Mouse (Mus musculus): ENCODE data around the gene Cfap73.

Gene Cfap73

GRCm38 (mm10) chr5:120605241-120605661 is 28.8 kb downstream of the Cfap73 start:
- H3K36me3 ChIP-seq (ENCODE audit: insufficient read depth, low read length): peaks cover 32% of the 10 kb centered on the region
- peak overlapping the region; percentile 72 for H3K4me3 ChIP-seq (replicated peaks; ENCODE audit: low read length)
- peaks cover 77% of the 10 kb centered on the region for H3K4me1 ChIP-seq (replicated peaks; ENCODE audit: low read depth, low read length)
- TF ChIP-seq POU5F1 (IDR thresholded peaks at IDR 0.05; ENCODE audit: borderline replicate concordance, low read length) (no peak), NANOG (IDR thresholded peaks at IDR 0.05; ENCODE audit: borderline replicate concordance, low read length) (no peak), CTCF (conservative IDR thresholded peaks at IDR 0.05; ENCODE audit: low read length) (no peak)
- H3K9me3 ChIP-seq (ENCODE audit: low read length): no peaks in the 10 kb centered on the region
- no peaks in the 10 kb centered on the region for H3K27me3 ChIP-seq (ENCODE audit: insufficient read depth, low read length)

- TF ChIP-seq CTCF (conservative IDR thresholded peaks at IDR 0.05; ENCODE audit: low read length) (peak; percentile 68), POU5F1 (IDR thresholded peaks at IDR 0.05; ENCODE audit: borderline replicate concordance, low read length) (no peak)
- H3K4me3 ChIP-seq (replicated peaks; ENCODE audit: low read length): peak overlapping the region; percentile 72
- H3K9me3 ChIP-seq (ENCODE audit: low read length): no peaks in the 10 kb centered on the region
- peaks cover 28% of the 10 kb centered on the region for H3K36me3 ChIP-seq (ENCODE audit: insufficient read depth, low read length)
- H3K27me3 ChIP-seq (ENCODE audit: insufficient read depth, low read length): no peaks in the 10 kb centered on the region
- peaks cover 73% of the 10 kb centered on the region for H3K4me1 ChIP-seq (replicated peaks; ENCODE audit: low read depth, low read length)
Observed at GRCm38 (mm10) chr5:120604839-120605238, 29.2 kb downstream of the Cfap73 start.

DNA sequence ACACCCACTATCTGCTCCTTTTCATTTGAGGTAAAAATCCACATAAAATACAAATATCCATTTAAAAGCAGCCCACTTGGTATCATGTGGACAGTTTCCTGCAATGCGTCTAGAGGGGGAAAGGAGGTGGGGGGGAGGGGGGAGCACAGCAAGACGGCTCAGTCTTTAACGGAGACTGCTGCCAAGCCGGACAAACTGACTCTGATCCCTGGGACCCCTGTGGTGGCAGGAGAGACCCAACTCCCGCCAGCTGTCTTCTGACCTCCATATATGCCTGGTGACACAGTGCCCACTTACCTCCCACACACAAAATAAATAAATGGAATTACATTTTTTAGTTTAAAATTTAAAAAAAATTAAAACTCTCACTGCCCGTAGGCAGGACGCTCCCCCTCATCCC is 30.5 kb downstream of the Cfap73 start:
- no peak for TF ChIP-seq POU5F1 (IDR thresholded peaks at IDR 0.05; ENCODE audit: borderline replicate concordance, low read length)
- Histone ChIP-seq H3K27me3 (ENCODE audit: insufficient read depth, low read length) (no peaks in the 10 kb centered on the region), H3K36me3 (ENCODE audit: insufficient read depth, low read length) (peaks cover 14% of the 10 kb centered on the region), H3K9me3 (ENCODE audit: low read length) (no peaks in the 10 kb centered on the region), H3K4me1 (replicated peaks; ENCODE audit: low read depth, low read length) (peaks cover 61% of the 10 kb centered on the region), H3K4me3 (replicated peaks; ENCODE audit: low read length) (no peak overlapping the region)

GRCm38 (mm10) chr5:120602210-120602609 is 31.8 kb downstream of the Cfap73 start:
- Histone ChIP-seq H3K36me3 (ENCODE audit: insufficient read depth, low read length) (peaks cover 8% of the 10 kb centered on the region; the same call in 1 of the 2 replicates), H3K4me3 (replicated peaks; ENCODE audit: low read length) (no peak overlapping the region), H3K4me1 (replicated peaks; ENCODE audit: low read depth, low read length) (peaks cover 48% of the 10 kb centered on the region), H3K9me3 (ENCODE audit: low read length) (no peaks in the 10 kb centered on the region), H3K27me3 (ENCODE audit: insufficient read depth, low read length) (no peaks in the 10 kb centered on the region)
- no peak for TF ChIP-seq POU5F1 (IDR thresholded peaks at IDR 0.05; ENCODE audit: borderline replicate concordance, low read length)
- TF ChIP-seq NANOG (IDR thresholded peaks at IDR 0.05; ENCODE audit: borderline replicate concordance, low read length): no peak
- no peak for TF ChIP-seq CTCF (conservative IDR thresholded peaks at IDR 0.05; ENCODE audit: low read length)

DNA sequence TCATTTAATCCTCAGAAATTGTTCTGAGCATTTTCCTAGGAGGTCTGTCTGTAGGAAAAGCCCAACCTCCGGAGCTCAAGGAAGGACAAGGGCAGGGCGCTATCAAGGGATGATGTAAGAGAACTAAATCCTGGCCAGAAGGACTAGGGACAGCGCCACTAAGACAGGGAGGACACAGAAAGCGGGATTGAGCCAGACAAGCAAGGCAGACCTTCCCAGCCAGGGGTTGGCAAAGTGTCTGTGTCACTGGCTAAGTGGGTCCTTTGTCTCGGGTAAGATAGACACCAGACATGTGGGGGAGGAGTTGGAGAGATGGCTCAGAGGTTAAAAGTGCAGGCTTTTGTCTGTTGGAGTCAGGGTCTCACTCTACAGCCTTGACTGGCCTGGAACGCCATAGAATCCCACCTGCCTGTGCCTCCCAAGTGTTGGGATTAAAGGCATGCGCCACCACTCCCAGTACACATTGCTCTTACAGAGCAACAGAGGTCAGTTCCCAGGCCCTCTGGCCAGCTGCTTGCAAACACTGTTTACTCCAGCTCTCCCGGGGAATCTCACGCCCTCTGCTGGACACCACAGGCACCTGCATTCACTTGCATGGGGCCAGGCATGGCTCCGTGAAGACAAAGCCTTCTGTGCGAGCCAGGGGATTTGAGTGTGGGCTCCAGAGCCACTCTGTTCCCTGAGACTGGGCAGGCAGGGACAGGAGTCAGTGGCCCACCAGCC is 32.9 kb downstream of the Cfap73 start:
- Histone ChIP-seq H3K36me3 (ENCODE audit: insufficient read depth, low read length) (peaks cover 8% of the 10 kb centered on the region; the same call in 1 of the 2 replicates), H3K4me3 (replicated peaks; ENCODE audit: low read length) (no peak overlapping the region), H3K4me1 (replicated peaks; ENCODE audit: low read depth, low read length) (peaks cover 38% of the 10 kb centered on the region), H3K27me3 (ENCODE audit: insufficient read depth, low read length) (no peaks in the 10 kb centered on the region), H3K9me3 (ENCODE audit: low read length) (no peaks in the 10 kb centered on the region)
- TF ChIP-seq POU5F1 (IDR thresholded peaks at IDR 0.05; ENCODE audit: borderline replicate concordance, low read length) (no peak), CTCF (conservative IDR thresholded peaks at IDR 0.05; ENCODE audit: low read length) (peak; percentile 96)

DNA sequence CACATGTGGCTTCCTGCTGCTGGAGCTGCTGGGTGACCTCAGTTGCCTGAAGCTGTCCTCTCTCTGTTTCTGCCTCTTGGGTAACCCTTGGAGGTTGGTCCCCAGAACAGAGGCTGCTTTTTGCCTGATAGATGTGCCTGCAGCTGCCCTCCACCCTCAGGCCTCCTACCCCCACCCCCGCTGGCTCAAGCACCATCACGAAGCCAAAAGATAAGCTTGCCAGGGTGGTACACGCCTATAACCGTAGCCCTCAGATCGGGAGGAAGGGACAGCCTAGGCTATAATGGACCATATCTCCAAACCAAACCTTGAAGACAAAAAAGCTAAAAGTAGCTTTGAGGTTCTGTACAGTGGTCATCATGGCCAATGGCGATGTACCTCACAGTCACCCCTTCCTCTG is 34.4 kb downstream of the Cfap73 start:
- Histone ChIP-seq H3K36me3 (ENCODE audit: insufficient read depth, low read length) (peaks cover 8% of the 10 kb centered on the region; the same call in 1 of the 2 replicates), H3K4me1 (replicated peaks; ENCODE audit: low read depth, low read length) (peaks cover 28% of the 10 kb centered on the region), H3K9me3 (ENCODE audit: low read length) (no peaks in the 10 kb centered on the region), H3K4me3 (replicated peaks; ENCODE audit: low read length) (no peak overlapping the region), H3K27me3 (ENCODE audit: insufficient read depth, low read length) (no peaks in the 10 kb centered on the region)
- no peak for TF ChIP-seq CTCF (conservative IDR thresholded peaks at IDR 0.05; ENCODE audit: low read length)
- no peak for TF ChIP-seq NANOG (IDR thresholded peaks at IDR 0.05; ENCODE audit: borderline replicate concordance, low read length)
- TF ChIP-seq POU5F1 (IDR thresholded peaks at IDR 0.05; ENCODE audit: borderline replicate concordance, low read length): no peak

- Histone ChIP-seq H3K4me3 (replicated peaks; ENCODE audit: low read length) (no peak overlapping the region), H3K9me3 (ENCODE audit: low read length) (no peaks in the 10 kb centered on the region), H3K36me3 (ENCODE audit: insufficient read depth, low read length) (no peaks in the 10 kb centered on the region), H3K27me3 (ENCODE audit: insufficient read depth, low read length) (no peaks in the 10 kb centered on the region), H3K4me1 (replicated peaks; ENCODE audit: low read depth, low read length) (peaks cover 16% of the 10 kb centered on the region)
- TF ChIP-seq NANOG (IDR thresholded peaks at IDR 0.05; ENCODE audit: borderline replicate concordance, low read length): no peak
- TF ChIP-seq CTCF (conservative IDR thresholded peaks at IDR 0.05; ENCODE audit: low read length): no peak
- TF ChIP-seq POU5F1 (IDR thresholded peaks at IDR 0.05; ENCODE audit: borderline replicate concordance, low read length): no peak
Observed at GRCm38 (mm10) chr5:120594485-120594884, 39.5 kb downstream of the Cfap73 start.

DNA sequence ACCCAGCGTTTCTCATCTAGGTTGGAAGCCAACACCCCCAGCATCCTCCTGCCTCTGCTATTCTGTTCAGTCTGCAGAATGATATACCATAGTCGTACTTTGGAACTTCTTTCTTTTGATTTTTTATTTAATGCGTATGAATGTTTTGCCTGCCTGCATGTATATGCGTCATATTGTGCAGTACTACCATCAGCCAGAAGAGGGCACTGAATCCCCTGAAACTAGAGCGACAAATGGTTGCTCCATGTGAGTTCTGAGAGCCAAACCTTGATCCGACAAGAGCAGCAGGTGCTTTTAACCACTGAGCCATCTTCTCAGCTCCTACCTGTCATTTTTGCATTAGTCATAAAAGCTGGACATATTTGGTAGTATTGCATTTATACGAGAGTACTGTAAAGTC is 41.9 kb downstream of the Cfap73 start:
- Histone ChIP-seq H3K4me3 (replicated peaks; ENCODE audit: low read length) (no peak overlapping the region), H3K27me3 (ENCODE audit: insufficient read depth, low read length) (0 out of 2 replicates have a peak, but pooled peaks cover 1% of the 10 kb centered on the region), H3K36me3 (ENCODE audit: insufficient read depth, low read length) (no peaks in the 10 kb centered on the region), H3K9me3 (ENCODE audit: low read length) (no peaks in the 10 kb centered on the region), H3K4me1 (replicated peaks; ENCODE audit: low read depth, low read length) (peaks cover 32% of the 10 kb centered on the region)
- peak; percentile 84 for TF ChIP-seq CTCF (conservative IDR thresholded peaks at IDR 0.05; ENCODE audit: low read length)
- no peak for TF ChIP-seq NANOG (IDR thresholded peaks at IDR 0.05; ENCODE audit: borderline replicate concordance, low read length)
- no peak for TF ChIP-seq POU5F1 (IDR thresholded peaks at IDR 0.05; ENCODE audit: borderline replicate concordance, low read length)

All from E14TG2a.4 (cell line).